Mouse (Mus musculus): Measurements from ENCODE around the gene Rarb. TPM values are rescaled to one million over a fixed set of nuclear protein-coding genes. Genes with fewer than 3 reads are reported as not detected.

The Rarb gene
- polyA plus RNA-seq, 1 experiment from 2014 or later, result 29.3 TPM

- Histone ChIP-seq H3K9ac (ENCODE audit: low read depth, low read length) (no peak overlapping the region), H3K4me1 (replicated peaks; ENCODE audit: control insufficient read depth, insufficient read depth, low read length) (no peaks in the 10 kb centered on the region; the same call in 1 of the 2 replicates), H3K4me3 (ENCODE audit: low read depth, low read length) (no peak overlapping the region), H3K36me3 (ENCODE audit: control insufficient read depth, insufficient read depth, low read length) (no peaks in the 10 kb centered on the region), H3K27ac (ENCODE audit: low read depth, low read length) (no peak overlapping the region), H3K4me2 (replicated peaks; ENCODE audit: low read depth, low read length) (no peak overlapping the region), H3K9me3 (ENCODE audit: control insufficient read depth, low read length) (no peaks in the 10 kb centered on the region), H3K27me3 (ENCODE audit: control insufficient read depth, insufficient read depth, low read length) (peaks cover 6% of the 10 kb centered on the region)
- ATAC-seq (ENCODE audit: low FRiP score), result no peak
- 19% methylated on average over 1 of the region's 1 CpGs for WGBS
- no peak for DNase-seq (ENCODE audit: low spot score)
These were observed 241.9 kb downstream of the Rarb start for GRCm38 (mm10) chr14:16577049-16577448.

GRCm38 (mm10) chr14:16574925-16575721, 243.8 kb downstream of the Rarb start:
- peak overlapping the region; percentile 80 for H3K27ac ChIP-seq (ENCODE audit: low read depth, low read length)
- ATAC-seq (ENCODE audit: low FRiP score) (peak; percentile 94), DNase-seq (ENCODE audit: low spot score) (peak; percentile 89)
- peak overlapping the region; percentile 67 for H3K9ac ChIP-seq (ENCODE audit: low read depth, low read length)
- peak overlapping the region; percentile 42 for H3K4me3 ChIP-seq (ENCODE audit: low read depth, low read length)
- H3K4me1 ChIP-seq (replicated peaks; ENCODE audit: control insufficient read depth, insufficient read depth, low read length), result no peaks in the 10 kb centered on the region; the same call in 1 of the 2 replicates
- no peaks in the 10 kb centered on the region for H3K9me3 ChIP-seq (ENCODE audit: control insufficient read depth, low read length)
- WGBS, result under 1% methylated on average over 52 of the region's 52 CpGs
- no peaks in the 10 kb centered on the region for H3K36me3 ChIP-seq (ENCODE audit: control insufficient read depth, insufficient read depth, low read length)
- peaks cover 6% of the 10 kb centered on the region for H3K27me3 ChIP-seq (ENCODE audit: control insufficient read depth, insufficient read depth, low read length)
- H3K4me2 ChIP-seq (replicated peaks; ENCODE audit: low read depth, low read length), result peak overlapping the region; percentile 81

- DNase-seq (ENCODE audit: low spot score), result peak; percentile 13
- H3K4me2 ChIP-seq (replicated peaks; ENCODE audit: low read depth, low read length), result peak overlapping the region; percentile 81
- ATAC-seq (ENCODE audit: low FRiP score), result no peak
- peak overlapping the region; percentile 42 for H3K4me3 ChIP-seq (ENCODE audit: low read depth, low read length)
- no peaks in the 10 kb centered on the region; the same call in 1 of the 2 replicates for H3K4me1 ChIP-seq (replicated peaks; ENCODE audit: control insufficient read depth, insufficient read depth, low read length)
- no peak overlapping the region for H3K9ac ChIP-seq (ENCODE audit: low read depth, low read length)
- peaks cover 6% of the 10 kb centered on the region for H3K27me3 ChIP-seq (ENCODE audit: control insufficient read depth, insufficient read depth, low read length)
- H3K27ac ChIP-seq (ENCODE audit: low read depth, low read length), result no peak overlapping the region
- WGBS, result 27% methylated on average over 6 of the region's 6 CpGs
- H3K36me3 ChIP-seq (ENCODE audit: control insufficient read depth, insufficient read depth, low read length), result no peaks in the 10 kb centered on the region
- H3K9me3 ChIP-seq (ENCODE audit: control insufficient read depth, low read length), result no peaks in the 10 kb centered on the region
These were observed 245.3 kb downstream of the Rarb start for GRCm38 (mm10) chr14:16573475-16574171.

- H3K9ac ChIP-seq (ENCODE audit: low read depth, low read length), result peak overlapping the region; percentile 4; the same call in 1 of the 2 replicates
- peak overlapping the region; percentile 81 for H3K4me2 ChIP-seq (replicated peaks; ENCODE audit: low read depth, low read length)
- no peaks in the 10 kb centered on the region for H3K9me3 ChIP-seq (ENCODE audit: control insufficient read depth, low read length)
- no peaks in the 10 kb centered on the region; the same call in 1 of the 2 replicates for H3K4me1 ChIP-seq (replicated peaks; ENCODE audit: control insufficient read depth, insufficient read depth, low read length)
- ATAC-seq (ENCODE audit: low FRiP score) (no peak), DNase-seq (ENCODE audit: low spot score) (peak; percentile 20)
- H3K36me3 ChIP-seq (ENCODE audit: control insufficient read depth, insufficient read depth, low read length), result no peaks in the 10 kb centered on the region
- peaks cover 6% of the 10 kb centered on the region for H3K27me3 ChIP-seq (ENCODE audit: control insufficient read depth, insufficient read depth, low read length)
- peak overlapping the region; percentile 42 for H3K4me3 ChIP-seq (ENCODE audit: low read depth, low read length)
- H3K27ac ChIP-seq (ENCODE audit: low read depth, low read length), result no peak overlapping the region
- 2% methylated on average over 8 of the region's 8 CpGs for WGBS
These were observed 246.1 kb downstream of the Rarb start for GRCm38 (mm10) chr14:16572755-16573340.

DNA sequence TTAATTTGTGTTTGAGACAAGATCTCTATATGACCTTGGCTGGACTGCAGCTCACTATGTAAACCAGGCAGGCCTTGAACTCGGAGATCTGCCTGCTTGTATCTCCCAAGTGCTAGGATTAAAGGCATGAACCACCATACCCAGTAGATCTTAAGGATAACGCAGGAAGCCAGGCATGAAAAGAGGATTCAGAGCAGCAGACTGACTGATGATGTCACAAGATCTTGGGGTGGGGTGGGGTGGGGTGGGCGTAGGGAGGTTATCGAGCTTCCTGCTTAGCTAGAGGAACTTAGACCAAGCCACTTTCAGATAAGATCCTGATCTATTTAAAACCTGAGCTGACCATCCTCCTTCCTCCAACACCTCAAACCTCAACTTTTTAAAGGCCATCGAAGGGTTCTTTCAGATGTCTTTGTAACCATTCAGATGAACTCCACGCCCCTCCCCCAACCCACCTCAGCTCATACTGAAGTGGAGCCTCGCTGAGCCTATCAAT, 249.4 kb downstream of the Rarb start:
- H3K27ac ChIP-seq (ENCODE audit: low read depth, low read length), result no peak overlapping the region
- DNase-seq (ENCODE audit: low spot score) (no peak), ATAC-seq (ENCODE audit: low FRiP score) (no peak)
- H3K4me1 ChIP-seq (replicated peaks; ENCODE audit: control insufficient read depth, insufficient read depth, low read length), result no peaks in the 10 kb centered on the region; the same call in 1 of the 2 replicates
- no peaks in the 10 kb centered on the region for H3K9me3 ChIP-seq (ENCODE audit: control insufficient read depth, low read length)
- H3K36me3 ChIP-seq (ENCODE audit: control insufficient read depth, insufficient read depth, low read length), result no peaks in the 10 kb centered on the region
- H3K4me2 ChIP-seq (replicated peaks; ENCODE audit: low read depth, low read length), result no peak overlapping the region
- peaks cover 6% of the 10 kb centered on the region; the same call in 1 of the 2 replicates for H3K27me3 ChIP-seq (ENCODE audit: control insufficient read depth, insufficient read depth, low read length)
- H3K4me3 ChIP-seq (ENCODE audit: low read depth, low read length), result no peak overlapping the region
- 46% methylated on average over 7 of the region's 7 CpGs for WGBS
- no peak overlapping the region for H3K9ac ChIP-seq (ENCODE audit: low read depth, low read length)

DNA sequence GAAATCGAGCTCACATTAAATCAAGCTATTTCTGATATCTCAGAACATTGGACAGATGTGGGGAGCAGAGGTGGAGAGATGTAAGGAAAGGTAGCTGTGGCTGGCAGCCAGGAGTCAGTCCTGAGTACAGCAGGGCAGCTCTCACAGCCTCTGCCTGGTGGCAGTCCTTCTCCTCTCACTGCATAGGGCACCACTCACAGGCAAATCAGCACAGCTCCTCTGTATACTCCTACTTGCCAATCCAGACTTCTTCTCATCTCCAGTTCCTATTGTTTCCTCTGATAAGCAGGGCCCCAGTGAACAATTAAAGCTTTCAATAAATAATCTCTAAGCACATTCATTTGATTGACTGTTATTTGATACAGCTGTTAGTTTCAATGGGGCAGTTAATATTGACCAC, 252.0 kb downstream of the Rarb start:
- H3K36me3 ChIP-seq (ENCODE audit: control insufficient read depth, insufficient read depth, low read length), result no peaks in the 10 kb centered on the region
- no peaks in the 10 kb centered on the region for H3K9me3 ChIP-seq (ENCODE audit: control insufficient read depth, low read length)
- DNase-seq (ENCODE audit: low spot score), result no peak
- H3K4me3 ChIP-seq (ENCODE audit: low read depth, low read length), result no peak overlapping the region
- no peaks in the 10 kb centered on the region; the same call in 1 of the 2 replicates for H3K4me1 ChIP-seq (replicated peaks; ENCODE audit: control insufficient read depth, insufficient read depth, low read length)
- 88% methylated on average over 1 of the region's 1 CpGs for WGBS
- H3K27me3 ChIP-seq (ENCODE audit: control insufficient read depth, insufficient read depth, low read length), result no peaks in the 10 kb centered on the region
- H3K9ac ChIP-seq (ENCODE audit: low read depth, low read length), result no peak overlapping the region
- H3K4me2 ChIP-seq (replicated peaks; ENCODE audit: low read depth, low read length), result no peak overlapping the region
- ATAC-seq (ENCODE audit: low FRiP score), result no peak
- H3K27ac ChIP-seq (ENCODE audit: low read depth, low read length), result no peak overlapping the region

DNA sequence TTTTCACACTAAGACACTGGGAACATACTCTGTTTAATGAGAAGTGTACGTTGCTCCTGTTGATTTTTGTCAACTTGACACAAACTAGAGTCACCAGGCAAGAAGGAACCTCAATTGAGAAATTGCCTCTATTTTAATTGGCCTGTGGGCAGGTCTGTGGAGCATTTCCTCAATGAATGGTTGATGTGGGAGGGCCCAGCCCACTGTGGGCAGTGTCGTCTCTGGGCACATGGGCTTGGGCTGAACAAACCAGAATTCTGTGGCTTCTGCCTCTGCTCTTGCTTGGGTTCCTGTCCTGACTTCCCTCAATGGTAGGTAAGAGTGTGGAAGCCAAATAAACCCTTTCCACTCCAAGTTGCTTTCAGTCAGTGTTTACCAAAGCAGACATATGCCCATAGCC, 255.0 kb downstream of the Rarb start:
- Histone ChIP-seq H3K27me3 (ENCODE audit: control insufficient read depth, insufficient read depth, low read length) (no peaks in the 10 kb centered on the region), H3K4me1 (replicated peaks; ENCODE audit: control insufficient read depth, insufficient read depth, low read length) (no peaks in the 10 kb centered on the region; the same call in 1 of the 2 replicates), H3K9me3 (ENCODE audit: control insufficient read depth, low read length) (no peaks in the 10 kb centered on the region), H3K9ac (ENCODE audit: low read depth, low read length) (no peak overlapping the region), H3K27ac (ENCODE audit: low read depth, low read length) (no peak overlapping the region), H3K4me2 (replicated peaks; ENCODE audit: low read depth, low read length) (no peak overlapping the region), H3K36me3 (ENCODE audit: control insufficient read depth, insufficient read depth, low read length) (no peaks in the 10 kb centered on the region), H3K4me3 (ENCODE audit: low read depth, low read length) (no peak overlapping the region)
- ATAC-seq (ENCODE audit: low FRiP score) (no peak), DNase-seq (ENCODE audit: low spot score) (no peak)
- 76% methylated on average over 2 of the region's 2 CpGs for WGBS

GRCm38 (mm10) chr14:16561496-16562170, 257.3 kb downstream of the Rarb start:
- no peaks in the 10 kb centered on the region; the same call in 1 of the 2 replicates for H3K4me1 ChIP-seq (replicated peaks; ENCODE audit: control insufficient read depth, insufficient read depth, low read length)
- DNase-seq (ENCODE audit: low spot score) (no peak), ATAC-seq (ENCODE audit: low FRiP score) (no peak)
- H3K36me3 ChIP-seq (ENCODE audit: control insufficient read depth, insufficient read depth, low read length), result no peaks in the 10 kb centered on the region
- H3K9me3 ChIP-seq (ENCODE audit: control insufficient read depth, low read length), result no peaks in the 10 kb centered on the region
- 85% methylated on average over 6 of the region's 6 CpGs for WGBS
- H3K27ac ChIP-seq (ENCODE audit: low read depth, low read length), result no peak overlapping the region
- H3K4me3 ChIP-seq (ENCODE audit: low read depth, low read length), result no peak overlapping the region
- no peak overlapping the region for H3K9ac ChIP-seq (ENCODE audit: low read depth, low read length)
- no peak overlapping the region for H3K4me2 ChIP-seq (replicated peaks; ENCODE audit: low read depth, low read length)
- H3K27me3 ChIP-seq (ENCODE audit: control insufficient read depth, insufficient read depth, low read length), result no peaks in the 10 kb centered on the region
